Mouse (Mus musculus) stomach, embryonic 16.5 days (tissue): Measurements from ENCODE around the gene Rad9b. TPM values are rescaled to one million over a fixed set of nuclear protein-coding genes. Genes with fewer than 3 reads are reported as not detected.

Experiments
- ATAC-seq: fragments of 200-750 bp; cut with Nextera tagmentation; 2 replicates; pipeline ENCODE4 v1.8.0; 2017; ENCODE audit warnings: moderate number of reproducible peaks, moderate TSS enrichment; ENCODE audit not compliant: insufficient read depth, low FRiP score
- H3K27ac ChIP-seq: fragments of 300-500 bp; sonication (generic); 2 replicates; pipeline ENCODE4 v1.5.1; 2014; ENCODE audit warnings: low read length
- H3K27me3 ChIP-seq: fragments of 300-500 bp; sonication (generic); 2 replicates; pipeline ENCODE4 v1.6.1; 2014; ENCODE audit warnings: low read length, control low read depth, mixed read lengths; ENCODE audit not compliant: control insufficient read depth, insufficient read depth
- H3K36me3 ChIP-seq: fragments of 300-500 bp; sonication (generic); 2 replicates; pipeline ENCODE4 v1.6.1; 2014; ENCODE audit warnings: low read length; ENCODE audit not compliant: control insufficient read depth, insufficient read depth
- H3K4me1 ChIP-seq: fragments of 300-500 bp; sonication (generic); 2 replicates; pipeline ENCODE4 v1.6.1; 2014; ENCODE audit warnings: low read length, control low read depth, mixed read lengths; ENCODE audit not compliant: control insufficient read depth, insufficient read depth
- H3K4me2 ChIP-seq: fragments of 300-500 bp; sonication (generic); 2 replicates; pipeline ENCODE4 v1.6.1; 2014; ENCODE audit warnings: low read depth, low read length, mixed read lengths
- H3K4me3 ChIP-seq: fragments of 300-500 bp; sonication (generic); replicated peaks from 2 replicates; pipeline ENCODE4 v1.5.1; 2014; ENCODE audit warnings: mild to moderate bottlenecking, low read length
- H3K9ac ChIP-seq: fragments of 300-500 bp; sonication (generic); 2 replicates; pipeline ENCODE4 v1.6.1; 2014; ENCODE audit warnings: low read length
- H3K9me3 ChIP-seq: fragments of 300-500 bp; sonication (generic); replicated peaks from 2 replicates; pipeline ENCODE4 v1.6.1; 2016; ENCODE audit warnings: low read length, control low read depth; ENCODE audit not compliant: control insufficient read depth
- WGBS: fragments of 180-500 bp; shearing (Covaris S2); extraction: QIAGEN DNeasy Blood & Tissue Kit; methylation state at CpG from one replicate; pipeline ENCODE4 v1.1.7; 2014; 5-methylcytosine and 5-hydroxymethylcytosine counted together
- polyA plus RNA-seq: library from polyadenylated mRNA; unstranded; fragments of >200 nt; fragmentation: Nextera tagmentation; extraction: Ambion mirVana; gene quantifications from 2 replicates; pipeline ENCODE4 v1.2.1, GENCODE M21; 2015

Gene Rad9b
- polyA plus RNA-seq, 1 experiment from 2014 or later = 10.7 TPM

DNA sequence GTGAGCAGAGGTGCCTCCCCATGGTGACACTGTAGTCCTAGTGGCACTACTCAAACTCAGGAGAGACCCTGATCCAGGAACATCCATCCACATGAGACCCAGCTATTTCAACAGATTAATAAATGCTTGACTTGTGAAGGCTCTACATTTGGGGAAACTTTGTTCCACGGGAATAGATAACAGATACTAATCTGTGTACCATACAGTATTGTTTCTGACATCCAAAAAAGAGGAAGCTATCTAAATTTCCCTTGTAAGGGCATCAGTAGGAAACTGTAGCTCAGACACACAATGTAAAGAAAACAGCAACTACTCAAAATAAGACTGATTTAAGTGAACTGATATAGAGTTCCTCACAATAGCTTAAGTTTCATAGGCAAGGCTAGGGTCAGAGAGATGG, 11.2 kb downstream of the Rad9b start:
- Histone ChIP-seq H3K9me3 (no peaks in the 10 kb centered on the region), H3K36me3 (no peaks in the 10 kb centered on the region), H3K4me1 (no peaks in the 10 kb centered on the region), H3K27me3 (no peaks in the 10 kb centered on the region), H3K27ac (no peak overlapping the region), H3K4me2 (no peak overlapping the region), H3K9ac (no peak overlapping the region), H3K4me3 (no peak overlapping the region)
- WGBS = 73% methylated on average over 1 of the region's 1 CpGs
- no peak for ATAC-seq

DNA sequence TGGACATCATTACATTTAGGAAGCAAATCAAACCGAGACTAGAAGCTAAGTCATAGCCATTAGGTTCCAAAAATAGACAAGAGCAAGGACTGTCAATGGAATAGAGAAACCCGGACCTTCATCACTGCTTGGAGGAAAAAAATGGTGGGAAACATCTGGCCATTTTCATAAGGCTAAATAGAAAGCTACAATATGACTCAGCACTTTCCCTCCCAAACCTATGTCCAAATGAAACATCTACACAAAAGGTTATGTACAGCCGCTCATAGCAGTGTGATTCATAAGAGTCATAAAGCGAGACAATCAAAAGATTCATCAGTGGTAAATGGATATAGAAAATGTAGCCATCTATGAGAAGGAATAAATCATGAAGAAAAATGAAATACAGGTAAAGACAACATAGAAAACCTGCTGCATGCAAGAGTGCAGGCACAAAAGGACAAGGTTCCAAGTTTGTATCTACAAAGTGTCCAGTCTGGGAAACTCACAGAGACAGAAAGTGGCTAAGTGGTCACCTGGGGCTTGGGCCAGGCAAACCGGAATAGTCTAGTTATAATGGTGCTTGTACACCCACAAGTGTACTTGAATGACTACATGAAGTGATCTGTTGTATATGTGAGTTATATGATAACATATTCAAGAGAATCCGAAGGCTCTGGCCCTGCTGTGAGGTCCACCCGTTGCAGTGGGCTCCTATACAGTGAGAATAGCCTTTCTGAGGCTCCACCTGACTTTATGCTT, 17.3 kb downstream of the Rad9b start:
- H3K4me1 ChIP-seq = no peaks in the 10 kb centered on the region
- no peak overlapping the region for H3K4me2 ChIP-seq
- no peak for ATAC-seq
- no peaks in the 10 kb centered on the region for H3K9me3 ChIP-seq
- no peak overlapping the region for H3K27ac ChIP-seq
- whole genome bisulfite sequencing = 83% methylated on average over 7 of the region's 7 CpGs
- no peak overlapping the region for H3K9ac ChIP-seq
- no peak overlapping the region for H3K4me3 ChIP-seq
- H3K36me3 ChIP-seq = no peaks in the 10 kb centered on the region
- H3K27me3 ChIP-seq = no peaks in the 10 kb centered on the region

DNA sequence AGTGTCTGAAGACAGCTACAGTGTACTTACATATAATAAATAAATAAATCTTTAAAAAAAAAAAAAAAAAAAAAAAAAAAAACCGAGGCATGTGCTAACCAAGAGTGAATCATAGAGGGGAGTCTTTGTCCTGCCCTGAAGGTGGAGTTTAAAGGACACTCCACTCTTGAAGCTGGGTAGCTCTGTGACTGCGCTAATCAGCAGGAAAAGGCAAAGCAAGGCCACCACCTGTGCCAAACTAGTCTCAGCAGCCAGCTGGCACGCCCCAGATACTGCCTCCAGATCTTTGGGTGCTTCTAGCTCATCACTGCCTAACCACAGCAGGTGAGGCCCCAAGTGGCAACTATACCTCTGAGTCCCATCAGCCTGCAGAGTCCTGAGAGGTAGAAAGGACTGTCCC, 19.4 kb downstream of the Rad9b start:
- no peaks in the 10 kb centered on the region for H3K36me3 ChIP-seq
- no peaks in the 10 kb centered on the region for H3K4me1 ChIP-seq
- no peak overlapping the region for H3K4me2 ChIP-seq
- H3K9me3 ChIP-seq = no peaks in the 10 kb centered on the region
- H3K27ac ChIP-seq = no peak overlapping the region
- WGBS = 77% methylated on average over 3 of the region's 3 CpGs
- no peak for ATAC-seq
- H3K27me3 ChIP-seq = no peaks in the 10 kb centered on the region
- no peak overlapping the region for H3K4me3 ChIP-seq
- H3K9ac ChIP-seq = no peak overlapping the region

DNA sequence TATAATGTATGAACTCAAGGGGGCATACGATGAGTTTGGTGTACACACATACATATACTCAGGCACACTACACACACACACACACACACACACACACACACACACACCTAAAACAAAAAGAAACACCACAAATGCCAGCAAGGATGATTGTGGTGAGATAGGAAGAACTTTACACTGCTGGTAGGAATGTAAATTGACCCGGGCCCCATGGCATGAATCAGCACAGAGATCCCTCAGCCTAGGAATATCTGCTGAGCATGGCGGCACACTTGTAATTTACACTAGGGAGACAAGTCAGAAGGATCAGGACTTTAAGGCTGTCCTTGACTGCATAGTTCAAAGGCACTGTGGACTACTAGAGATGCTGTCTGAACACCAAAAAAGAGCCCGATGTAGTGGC, 23.8 kb downstream of the Rad9b start:
- Histone ChIP-seq H3K36me3 (no peaks in the 10 kb centered on the region), H3K9me3 (no peaks in the 10 kb centered on the region), H3K4me1 (no peaks in the 10 kb centered on the region), H3K27ac (no peak overlapping the region), H3K4me3 (no peak overlapping the region), H3K27me3 (no peaks in the 10 kb centered on the region), H3K4me2 (no peak overlapping the region), H3K9ac (no peak overlapping the region)
- no peak for ATAC-seq
- WGBS = 82% methylated on average over 4 of the region's 4 CpGs

DNA sequence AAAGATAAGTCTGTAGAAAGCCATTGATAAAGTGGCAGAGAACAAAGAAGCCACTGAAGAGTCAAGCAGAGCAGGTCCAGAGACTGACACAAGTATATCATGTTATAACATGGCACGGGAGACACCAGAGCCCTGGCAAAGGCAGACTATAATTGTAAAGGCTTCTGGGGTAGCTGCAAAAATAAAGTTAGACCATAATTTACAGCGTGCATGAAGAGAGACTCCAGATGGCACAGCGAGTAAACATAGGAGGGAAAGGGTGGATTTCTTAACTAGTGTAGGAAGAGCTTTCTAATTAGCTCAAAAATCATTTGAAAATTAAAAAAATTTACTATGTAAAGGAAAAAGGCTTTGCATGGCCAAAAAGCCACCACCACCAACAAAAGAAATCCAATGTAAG, 26.8 kb downstream of the Rad9b start:
- WGBS = 83% methylated on average over 3 of the region's 3 CpGs
- Histone ChIP-seq H3K36me3 (no peaks in the 10 kb centered on the region), H3K4me2 (no peak overlapping the region), H3K27ac (no peak overlapping the region), H3K9ac (no peak overlapping the region), H3K4me1 (no peaks in the 10 kb centered on the region), H3K9me3 (no peaks in the 10 kb centered on the region), H3K27me3 (no peaks in the 10 kb centered on the region), H3K4me3 (no peak overlapping the region)
- no peak for ATAC-seq

DNA sequence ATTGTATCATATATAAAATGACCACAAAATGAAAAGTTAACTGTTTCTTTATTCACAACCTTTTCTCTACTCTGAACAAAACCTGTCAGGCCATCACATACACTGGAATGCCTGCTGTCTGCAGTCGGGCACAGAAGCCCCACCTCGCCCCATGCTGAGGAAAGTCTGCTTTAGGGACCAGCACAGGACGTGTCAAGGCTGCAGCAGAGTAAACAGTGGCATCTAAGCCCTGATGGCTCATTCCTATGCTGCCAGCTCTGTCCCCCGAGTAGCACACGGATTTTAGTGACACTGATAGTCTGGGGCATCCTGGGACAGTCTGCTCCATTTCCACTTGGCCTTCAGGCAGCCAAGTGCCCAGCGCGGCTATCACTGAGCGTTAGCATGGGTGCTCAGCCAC, 28.6 kb downstream of the Rad9b start:
- Histone ChIP-seq H3K4me2 (no peak overlapping the region), H3K36me3 (no peaks in the 10 kb centered on the region), H3K27me3 (no peaks in the 10 kb centered on the region), H3K4me1 (no peaks in the 10 kb centered on the region), H3K4me3 (no peak overlapping the region), H3K9ac (no peak overlapping the region), H3K27ac (no peak overlapping the region), H3K9me3 (no peaks in the 10 kb centered on the region)
- WGBS = 85% methylated on average over 8 of the region's 8 CpGs
- ATAC-seq = no peak

DNA sequence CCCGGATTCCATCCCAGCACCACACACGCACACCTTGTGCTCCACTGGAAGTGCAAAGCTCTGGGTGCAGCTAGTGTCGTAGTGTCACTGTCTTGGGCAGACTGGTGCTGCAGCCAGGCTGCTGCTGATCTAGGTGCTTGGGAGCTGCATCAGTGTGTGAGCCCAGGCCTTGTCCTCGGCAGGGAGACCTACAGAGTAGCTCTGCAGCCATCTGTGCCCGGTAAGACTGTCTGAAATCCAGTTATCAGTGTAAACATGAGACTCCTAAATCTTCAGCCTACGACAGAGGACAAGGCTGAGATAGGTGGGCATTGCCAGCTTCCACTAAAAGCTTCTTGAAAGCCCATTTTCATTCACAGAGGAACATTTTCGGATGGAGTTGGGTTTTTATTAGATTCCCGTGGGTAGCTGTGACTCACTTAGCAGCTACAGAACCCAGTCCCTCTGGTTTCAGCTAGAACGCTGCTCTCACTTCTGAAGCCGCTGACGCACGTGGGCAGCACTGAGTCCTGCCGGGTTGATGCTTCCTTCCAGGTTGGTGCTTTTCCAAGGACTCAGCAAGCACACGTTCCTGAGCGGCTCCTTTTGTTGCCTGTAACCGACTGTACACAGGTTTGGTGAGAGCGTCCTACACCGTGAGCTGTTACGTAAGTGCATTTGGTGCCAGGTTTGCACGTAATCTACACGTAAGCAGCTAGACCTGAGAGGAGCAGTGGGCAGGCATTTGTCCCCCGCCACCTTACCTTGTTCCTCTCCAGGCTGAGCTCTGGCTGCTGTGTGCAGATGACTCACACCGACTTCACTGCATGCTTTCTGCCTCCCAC, 29.2 kb downstream of the Rad9b start:
- H3K36me3 ChIP-seq = 0 out of 2 replicates have a peak, but pooled peaks cover 4% of the 10 kb centered on the region
- no peak overlapping the region for H3K27ac ChIP-seq
- 88% methylated on average over 23 of the region's 23 CpGs for WGBS
- no peak overlapping the region for H3K4me2 ChIP-seq
- H3K4me3 ChIP-seq = no peak overlapping the region
- ATAC-seq = no peak
- H3K9me3 ChIP-seq = no peaks in the 10 kb centered on the region
- no peaks in the 10 kb centered on the region for H3K4me1 ChIP-seq
- no peak overlapping the region for H3K9ac ChIP-seq
- no peaks in the 10 kb centered on the region for H3K27me3 ChIP-seq

DNA sequence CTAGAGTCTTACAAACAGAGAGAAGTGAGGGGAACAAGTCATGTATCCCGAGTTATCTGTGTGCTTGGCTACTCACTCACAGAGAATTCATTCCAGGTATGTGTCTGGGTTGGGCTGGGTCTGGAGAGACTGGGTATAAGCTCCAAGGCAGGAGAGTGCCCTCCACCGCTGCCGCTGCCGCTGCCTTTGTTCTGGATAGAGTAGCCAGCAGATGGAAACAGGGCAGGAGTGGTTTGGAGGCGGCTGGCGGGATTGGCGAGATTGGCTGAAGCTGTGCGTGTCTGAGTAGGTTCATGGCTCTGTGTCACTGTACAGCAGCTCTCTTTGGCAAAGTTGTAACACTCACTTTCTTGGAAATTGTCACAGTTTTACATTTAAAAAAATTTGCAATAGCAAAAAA, 30.5 kb downstream of the Rad9b start:
- Histone ChIP-seq H3K36me3 (0 out of 2 replicates have a peak, but pooled peaks cover 4% of the 10 kb centered on the region), H3K4me3 (no peak overlapping the region), H3K27me3 (no peaks in the 10 kb centered on the region), H3K4me1 (0 out of 2 replicates have a peak, but pooled peaks cover 1% of the 10 kb centered on the region), H3K9me3 (no peaks in the 10 kb centered on the region), H3K27ac (no peak overlapping the region), H3K4me2 (no peak overlapping the region), H3K9ac (no peak overlapping the region)
- no peak for ATAC-seq
- 79% methylated on average over 8 of the region's 8 CpGs for WGBS

DNA sequence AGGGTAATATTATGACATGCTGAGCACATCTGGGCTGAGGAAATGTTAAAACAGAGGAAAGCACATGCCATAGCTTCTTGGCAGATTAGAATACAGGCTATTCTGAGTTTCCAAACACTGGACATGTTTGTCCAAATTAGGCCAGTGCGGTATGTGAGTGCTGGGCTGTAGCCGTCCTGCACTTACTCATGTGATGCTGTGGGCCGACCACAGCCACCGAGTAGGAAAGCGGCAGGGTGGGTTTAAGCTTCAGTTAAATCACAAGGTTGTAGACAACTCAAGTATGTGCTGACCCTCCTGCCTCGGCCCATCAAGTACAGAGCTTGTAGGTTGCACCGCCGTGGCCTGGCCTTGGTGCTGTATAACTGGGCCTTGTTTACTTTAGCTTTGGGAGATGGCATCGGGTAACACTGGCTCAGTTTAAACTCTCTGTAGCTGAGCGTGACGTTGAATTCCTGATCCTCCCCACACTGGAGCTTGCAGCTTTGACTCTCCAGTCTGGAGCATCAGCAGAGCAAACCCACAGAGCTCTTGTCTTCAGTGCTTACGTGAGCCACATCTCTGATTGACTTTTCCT, 33.7 kb downstream of the Rad9b start:
- Histone ChIP-seq H3K4me1 (peaks cover 7% of the 10 kb centered on the region; the same call in 1 of the 2 replicates), H3K9ac (no peak overlapping the region), H3K27ac (peak overlapping the region; percentile 76; the same call in 1 of the 2 replicates), H3K9me3 (no peaks in the 10 kb centered on the region), H3K27me3 (no peaks in the 10 kb centered on the region), H3K36me3 (peaks cover 4% of the 10 kb centered on the region; the same call in 1 of the 2 replicates), H3K4me3 (no peak overlapping the region), H3K4me2 (no peak overlapping the region)
- WGBS = 50% methylated on average over 12 of the region's 12 CpGs
- ATAC-seq = peak; percentile 67
